Comparison of ENCODE assay signal across 8 mouse cellular contexts in genomic region chr17:34024317-34024821, GRCm38 (mm10). TPM values are rescaled to one million over a fixed set of nuclear protein-coding genes. Genes with fewer than 3 reads are reported as not detected.
DNase-seq lines count a peak whose midpoint lies in the region; ATAC-seq and TF ChIP-seq lines count a peak whose summit lies in the region.

Ring1 (minus strand) TSS chr17:34024680.

- H3K27me3 ChIP-seq in G1E (ENCODE audit: insufficient read depth, low read length) = no peaks in the 10 kb centered on the region

- peak; percentile 95 for DNase-seq in G1E (ENCODE audit: low spot score)
- DNase-seq in cerebellum, adult 8-10 months = peak; percentile 87
- peak; percentile 92 to 94 for DNase-seq in layer of hippocampus, postnatal 10 days (ENCODE audit: low spot score in 2 of 2)
- DNase-seq in lung, postnatal 10 days = peak; percentile 88
- DNase-seq in retina, embryonic 14.5 days (ENCODE audit: low spot score) = peak; percentile 87
- DNase-seq in thymus, postnatal 36 days = peak; percentile 90 to 92

- H3K4me3 ChIP-seq in G1E (ENCODE audit: low read depth, low read length) = peak within 1 kb of the TSS; percentile 83

- peaks cover 67% of the 10 kb centered on the region for H3K36me3 ChIP-seq in G1E (replicated peaks)

- peaks cover 32% of the 10 kb centered on the region for H3K9me3 ChIP-seq in G1E (replicated peaks)

- H3K4me1 ChIP-seq in G1E (ENCODE audit: insufficient read depth, low read depth, low read length) = peaks cover 58% of the 10 kb centered on the region

- TF ChIP-seq CTCF in G1E (IDR thresholded peaks at IDR 0.05; ENCODE audit: low read depth, low read length) = no peak

- ATAC-seq in G1E (ENCODE audit: extremely low read depth, insufficient number of reproducible peaks, low FRiP score, poor library complexity, severe bottlenecking) = no peak
- peak; percentile 64 for ATAC-seq in frontal cortex, adult (ENCODE audit: low TSS enrichment)
- peak in 1 of 2 experiments; percentile 21; a peak in 2 of 4 replicates for ATAC-seq in hematopoietic stem cell, adult 5-6 weeks (replicated peaks in 1 of 2; ENCODE audit: insufficient read depth in 1 of 2, low FRiP score in 2 of 2, low TSS enrichment in 1 of 2, low read depth in 1 of 2, poor library complexity in 2 of 2, severe bottlenecking in 2 of 2)

RNA-seq across cellular contexts. Expression of gene Ring1, which starts in this region (rescaled TPM):
- 8.4 and 9.7 TPM in 2 replicates for total RNA-seq in G1E (2014; fragmentation: Nextera tagmentation)
- 10.9 and 13.1 TPM in 2 replicates for total RNA-seq in G1E (2017)
- 46.4 and 59.9 TPM in 2 replicates for polyA plus RNA-seq in G1E (2012)
- total RNA-seq in hematopoietic stem cell, adult 5-6 weeks (2017) = 10.6 and 15.7 TPM in 2 replicates
- 10 to 100 TPM; 27.8 to 34.2 TPM for total RNA-seq in layer of hippocampus, postnatal 10 days (2021)
